Mouse (Mus musculus): ENCODE data around the gene Gpt2. TPM values are rescaled to one million over a fixed set of nuclear protein-coding genes. Genes with fewer than 3 reads are reported as not detected.

Gpt2 gene
- polyA plus RNA-seq, 1 experiment from 2014 or later: 31.5 TPM

DNA sequence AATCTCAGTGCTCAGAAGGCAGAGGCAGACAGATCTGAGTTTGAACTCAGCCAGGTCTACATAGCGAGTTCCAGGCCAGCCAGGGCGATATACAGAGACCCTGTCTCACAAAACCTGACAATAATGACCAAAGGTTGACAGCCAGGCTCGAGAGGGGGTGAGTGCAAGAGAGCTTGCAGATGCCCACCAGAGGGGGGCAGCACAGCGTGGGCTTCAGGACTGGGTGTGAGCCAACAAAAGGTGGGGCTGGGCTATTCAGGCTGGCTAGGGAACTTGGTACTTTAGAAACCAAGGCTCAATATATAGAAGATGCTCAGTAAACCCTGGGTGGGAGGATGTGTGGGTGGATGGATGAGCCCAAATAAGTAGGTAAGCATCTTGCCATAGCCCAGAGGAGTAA lies 16.3 kb downstream of the Gpt2 start:
- no peaks in the 10 kb centered on the region for H3K4me1 ChIP-seq
- no peak overlapping the region for H3K27ac ChIP-seq
- H3K36me3 ChIP-seq: peaks cover 85% of the 10 kb centered on the region
- no peaks in the 10 kb centered on the region for H3K27me3 ChIP-seq
- no peak overlapping the region for H3K4me3 ChIP-seq
- WGBS: 71% methylated on average over 4 of the region's 4 CpGs
- no peaks in the 10 kb centered on the region for H3K9me3 ChIP-seq
- no peak overlapping the region for H3K4me2 ChIP-seq
- H3K9ac ChIP-seq: no peak overlapping the region
- no peak for ATAC-seq (ENCODE audit: insufficient number of reproducible peaks, low FRiP score, low TSS enrichment, low read depth)

DNA sequence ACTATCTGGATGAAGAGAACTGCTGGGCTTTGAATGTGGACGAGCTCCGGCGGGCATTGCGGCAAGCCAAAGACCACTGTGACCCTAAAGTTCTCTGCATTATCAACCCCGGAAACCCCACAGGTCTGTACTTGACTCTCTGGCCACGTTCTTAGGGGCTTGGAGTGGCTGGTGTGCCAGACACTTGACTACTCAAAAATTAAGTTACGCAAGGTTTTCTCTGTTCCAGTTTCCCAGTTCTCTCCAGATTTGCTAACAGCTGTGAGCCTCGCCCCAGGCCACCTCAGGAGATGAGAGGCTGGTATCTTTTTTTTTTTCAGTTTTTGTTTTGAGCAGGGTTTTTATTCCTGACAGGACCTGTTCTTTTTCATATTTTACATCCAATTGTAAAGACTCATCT lies 19.9 kb downstream of the Gpt2 start:
- no peak for ATAC-seq (ENCODE audit: insufficient number of reproducible peaks, low FRiP score, low TSS enrichment, low read depth)
- Histone ChIP-seq H3K9ac (no peak overlapping the region), H3K27me3 (no peaks in the 10 kb centered on the region), H3K27ac (no peak overlapping the region), H3K36me3 (peaks cover 79% of the 10 kb centered on the region), H3K4me2 (no peak overlapping the region), H3K9me3 (no peaks in the 10 kb centered on the region), H3K4me3 (no peak overlapping the region), H3K4me1 (no peaks in the 10 kb centered on the region; the same call in 1 of the 2 replicates)
- WGBS: 87% methylated on average over 8 of the region's 8 CpGs

DNA sequence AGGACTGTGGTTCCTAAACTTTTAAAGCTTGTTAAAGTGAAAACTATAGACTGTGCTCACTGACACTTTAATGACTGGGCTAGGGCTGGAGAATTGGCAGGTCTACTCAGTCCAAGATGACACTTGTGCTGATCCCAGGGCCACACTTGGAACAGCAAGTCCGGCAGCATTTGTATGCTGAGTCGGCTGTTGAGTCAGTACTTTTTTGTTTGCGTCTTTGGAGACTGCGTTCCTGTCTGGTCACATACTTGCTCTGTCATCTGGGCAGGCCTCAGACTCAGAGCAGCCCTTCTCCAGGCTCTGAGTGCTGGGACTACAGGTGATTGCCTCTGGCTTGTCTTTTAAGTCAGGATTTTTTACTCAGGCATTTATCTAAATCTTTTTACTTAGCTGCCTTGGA lies 20.9 kb downstream of the Gpt2 start:
- no peak for ATAC-seq (ENCODE audit: insufficient number of reproducible peaks, low FRiP score, low TSS enrichment, low read depth)
- WGBS: 76% methylated on average over 4 of the region's 4 CpGs
- H3K4me2 ChIP-seq: no peak overlapping the region

DNA sequence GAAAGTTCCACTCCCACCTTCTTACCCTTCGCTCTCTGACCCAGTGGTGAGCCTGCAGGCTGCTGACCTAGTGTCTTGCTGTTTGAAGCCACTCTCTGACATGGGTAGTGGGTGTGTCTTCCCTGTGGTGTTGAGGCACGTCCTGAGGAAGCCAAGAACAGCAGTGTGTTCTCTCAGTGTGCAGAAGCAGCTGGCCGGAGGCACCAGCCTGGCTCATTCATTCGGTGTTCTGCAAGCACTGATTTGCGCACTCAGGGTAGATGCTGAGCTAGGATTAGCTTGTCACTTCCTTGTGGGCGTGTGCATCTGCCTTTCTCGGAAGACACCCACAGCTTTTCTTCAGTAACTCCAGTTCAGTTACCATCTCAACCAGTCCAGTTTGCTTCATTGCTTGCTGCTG lies 23.0 kb downstream of the Gpt2 start:
- no peaks in the 10 kb centered on the region for H3K9me3 ChIP-seq
- peaks cover 77% of the 10 kb centered on the region for H3K36me3 ChIP-seq
- no peak overlapping the region for H3K4me2 ChIP-seq
- ATAC-seq (ENCODE audit: insufficient number of reproducible peaks, low FRiP score, low TSS enrichment, low read depth): 0 out of 2 replicates have a peak, but pooled peaks have one; percentile 32
- no peaks in the 10 kb centered on the region for H3K27me3 ChIP-seq
- H3K27ac ChIP-seq: peak overlapping the region; percentile 18; the same call in 1 of the 2 replicates
- no peak overlapping the region for H3K4me3 ChIP-seq
- no peaks in the 10 kb centered on the region; the same call in 1 of the 2 replicates for H3K4me1 ChIP-seq
- H3K9ac ChIP-seq: no peak overlapping the region
- WGBS: 50% methylated on average over 7 of the region's 7 CpGs

More for the DNA sequence above, 20.9 kb downstream of the Gpt2 start:
- Histone ChIP-seq H3K9me3 (no peaks in the 10 kb centered on the region), H3K4me1 (no peaks in the 10 kb centered on the region; the same call in 1 of the 2 replicates), H3K27me3 (no peaks in the 10 kb centered on the region), H3K4me3 (no peak overlapping the region), H3K36me3 (peaks cover 82% of the 10 kb centered on the region), H3K27ac (0 out of 2 replicates have a peak overlapping the region, but pooled peaks have one; percentile 24), H3K9ac (no peak overlapping the region)

DNA sequence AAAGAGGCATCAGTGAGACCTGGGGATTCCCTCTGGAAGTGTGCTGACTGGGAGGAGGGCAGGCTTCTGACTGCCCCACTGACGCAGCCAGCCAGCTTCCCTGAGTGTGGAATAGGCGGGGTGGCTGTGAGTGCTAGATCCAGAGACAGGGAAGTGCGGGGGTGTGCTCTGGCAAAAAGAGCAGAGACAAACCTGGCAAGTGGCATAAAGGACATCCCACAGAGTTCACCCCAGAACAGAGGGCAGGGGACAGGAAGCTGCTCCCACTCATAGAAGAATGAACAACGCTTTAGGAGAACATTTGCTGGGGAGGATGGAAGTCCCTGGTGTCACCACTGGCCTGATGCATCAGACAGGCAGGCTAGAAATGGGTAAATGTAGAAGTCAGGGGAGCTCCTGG lies 25.0 kb downstream of the Gpt2 start:
- Histone ChIP-seq H3K9ac (no peak overlapping the region), H3K27ac (no peak overlapping the region), H3K4me3 (no peak overlapping the region), H3K9me3 (no peaks in the 10 kb centered on the region), H3K4me2 (no peak overlapping the region), H3K36me3 (peaks cover 80% of the 10 kb centered on the region), H3K4me1 (no peaks in the 10 kb centered on the region; the same call in 1 of the 2 replicates), H3K27me3 (no peaks in the 10 kb centered on the region)
- 75% methylated on average over 4 of the region's 4 CpGs for WGBS
- ATAC-seq (ENCODE audit: insufficient number of reproducible peaks, low FRiP score, low TSS enrichment, low read depth): no peak

DNA sequence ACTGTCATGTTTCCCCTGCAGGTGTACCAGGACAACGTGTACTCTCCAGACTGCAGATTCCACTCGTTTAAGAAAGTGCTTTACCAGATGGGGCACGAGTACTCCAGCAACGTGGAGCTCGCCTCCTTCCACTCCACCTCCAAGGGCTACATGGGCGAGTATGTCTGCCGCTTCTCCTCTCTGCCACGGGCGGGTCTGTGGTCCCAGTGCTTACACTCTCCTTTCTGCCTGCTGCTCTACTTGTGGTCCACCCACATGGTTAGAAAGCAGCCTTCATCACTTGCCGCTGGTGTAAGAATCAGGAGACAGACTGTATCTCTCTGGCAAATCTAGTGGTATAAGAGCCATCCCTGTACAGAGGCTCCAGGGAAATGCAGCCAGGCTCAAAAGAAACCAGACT lies 25.6 kb downstream of the Gpt2 start:
- 85% methylated on average over 10 of the region's 10 CpGs for WGBS
- Histone ChIP-seq H3K4me1 (no peaks in the 10 kb centered on the region; the same call in 1 of the 2 replicates), H3K4me2 (no peak overlapping the region), H3K27ac (no peak overlapping the region), H3K9me3 (no peaks in the 10 kb centered on the region), H3K27me3 (no peaks in the 10 kb centered on the region), H3K9ac (no peak overlapping the region), H3K36me3 (peaks cover 82% of the 10 kb centered on the region), H3K4me3 (no peak overlapping the region)
- ATAC-seq (ENCODE audit: insufficient number of reproducible peaks, low FRiP score, low TSS enrichment, low read depth): no peak

DNA sequence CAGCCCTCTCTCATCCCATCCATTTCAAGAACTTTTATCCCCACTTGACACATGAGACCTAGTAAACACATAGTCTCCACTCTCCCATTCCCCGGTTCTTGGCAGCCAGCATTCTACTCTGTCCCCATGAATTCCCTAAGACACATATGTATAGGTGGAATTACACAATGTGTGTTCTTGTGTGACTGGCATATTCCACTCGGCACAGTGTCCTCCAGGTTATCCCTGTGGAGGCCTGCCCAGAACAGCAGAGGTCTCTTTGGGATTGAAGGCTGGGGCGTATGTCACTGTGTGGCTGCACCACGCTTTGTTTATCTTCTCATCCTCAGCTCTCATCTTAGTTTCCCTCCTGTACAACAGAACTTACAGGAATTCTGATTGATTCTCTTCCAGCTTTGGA lies 28.2 kb downstream of the Gpt2 start:
- peaks cover 77% of the 10 kb centered on the region for H3K36me3 ChIP-seq
- no peak overlapping the region for H3K9ac ChIP-seq
- no peak overlapping the region for H3K4me3 ChIP-seq
- no peaks in the 10 kb centered on the region for H3K27me3 ChIP-seq
- no peaks in the 10 kb centered on the region for H3K9me3 ChIP-seq
- no peak for ATAC-seq (ENCODE audit: insufficient number of reproducible peaks, low FRiP score, low TSS enrichment, low read depth)
- 92% methylated on average over 4 of the region's 4 CpGs for WGBS
- H3K4me1 ChIP-seq: no peaks in the 10 kb centered on the region; the same call in 1 of the 2 replicates
- H3K27ac ChIP-seq: no peak overlapping the region
- H3K4me2 ChIP-seq: no peak overlapping the region

DNA sequence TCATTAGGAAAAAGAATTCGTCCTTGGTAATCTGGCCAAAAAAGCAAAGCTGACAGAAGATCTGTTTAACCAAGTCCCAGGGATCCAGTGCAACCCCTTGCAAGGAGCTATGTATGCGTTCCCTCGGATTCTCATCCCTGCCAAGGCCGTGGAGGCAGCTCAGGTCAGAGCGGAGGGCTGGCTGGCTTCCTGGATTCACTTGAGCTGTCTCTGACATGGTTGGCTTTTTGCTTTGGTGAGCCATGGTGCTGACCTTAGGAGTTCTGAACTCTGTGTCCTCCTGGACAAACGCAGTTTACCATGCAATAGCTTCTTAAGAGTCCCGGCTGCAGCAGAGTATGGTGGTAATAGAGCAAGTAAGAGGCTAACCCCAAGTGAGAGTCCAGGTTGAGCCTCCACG lies 29.0 kb downstream of the Gpt2 start:
- Histone ChIP-seq H3K27me3 (no peaks in the 10 kb centered on the region), H3K4me2 (no peak overlapping the region), H3K27ac (no peak overlapping the region), H3K4me3 (no peak overlapping the region), H3K9me3 (no peaks in the 10 kb centered on the region), H3K36me3 (peaks cover 70% of the 10 kb centered on the region), H3K9ac (no peak overlapping the region), H3K4me1 (no peaks in the 10 kb centered on the region)
- no peak for ATAC-seq (ENCODE audit: insufficient number of reproducible peaks, low FRiP score, low TSS enrichment, low read depth)
- 94% methylated on average over 8 of the region's 8 CpGs for WGBS

DNA sequence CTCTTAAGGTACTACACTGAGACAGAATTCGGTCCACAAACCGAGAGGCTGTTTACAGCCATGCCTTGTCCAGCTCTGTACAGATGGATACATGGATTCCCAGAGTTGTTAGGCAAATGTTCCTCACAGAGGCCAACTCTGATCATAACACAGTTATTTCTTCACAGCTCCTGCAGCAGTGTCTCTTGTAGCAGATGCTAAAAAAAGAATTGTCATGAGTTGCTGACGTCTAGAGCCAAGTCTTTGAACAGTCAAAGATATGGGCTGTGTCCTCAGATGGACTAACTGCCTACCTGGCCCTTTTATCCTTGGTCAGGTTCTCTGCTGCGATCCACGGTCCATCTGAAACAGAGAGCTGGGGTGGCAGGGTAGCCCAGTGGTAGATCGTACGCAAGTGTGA lies 31.7 kb downstream of the Gpt2 start:
- peaks cover 50% of the 10 kb centered on the region for H3K36me3 ChIP-seq

DNA sequence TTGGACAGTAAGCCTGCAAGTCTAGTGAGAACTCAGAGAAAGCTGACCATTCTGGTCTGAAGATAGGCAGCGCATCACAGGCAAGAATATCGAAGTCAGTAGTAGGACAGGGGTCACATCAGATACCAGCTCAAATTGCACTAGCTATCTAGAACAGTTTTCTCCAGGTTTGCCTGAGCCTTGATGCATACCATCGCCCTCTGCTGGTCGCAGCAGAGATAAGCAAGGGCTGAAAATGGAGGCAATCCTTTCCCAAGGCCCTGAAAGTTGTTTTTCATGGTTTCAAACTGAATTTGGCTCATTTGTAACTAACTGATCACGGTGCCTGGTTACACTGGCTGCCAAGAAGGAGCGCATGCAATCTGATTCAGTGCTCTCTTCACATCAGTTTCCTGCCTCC lies 33.7 kb downstream of the Gpt2 start:
- no peak overlapping the region for H3K9ac ChIP-seq
- H3K27me3 ChIP-seq: no peaks in the 10 kb centered on the region
- ATAC-seq (ENCODE audit: insufficient number of reproducible peaks, low FRiP score, low TSS enrichment, low read depth): no peak
- WGBS: 33% methylated on average over 6 of the region's 6 CpGs
- no peak overlapping the region for H3K4me3 ChIP-seq
- no peaks in the 10 kb centered on the region for H3K9me3 ChIP-seq
- H3K4me2 ChIP-seq: no peak overlapping the region
- H3K4me1 ChIP-seq: no peaks in the 10 kb centered on the region
- H3K36me3 ChIP-seq: peaks cover 34% of the 10 kb centered on the region
- H3K27ac ChIP-seq: no peak overlapping the region

More for the DNA sequence above, 31.7 kb downstream of the Gpt2 start:
- no peaks in the 10 kb centered on the region for H3K27me3 ChIP-seq
- no peak overlapping the region for H3K27ac ChIP-seq
- no peak overlapping the region for H3K9ac ChIP-seq
- H3K4me2 ChIP-seq: no peak overlapping the region
- no peaks in the 10 kb centered on the region for H3K9me3 ChIP-seq
- WGBS: 92% methylated on average over 7 of the region's 7 CpGs
- H3K4me1 ChIP-seq: no peaks in the 10 kb centered on the region
- ATAC-seq (ENCODE audit: insufficient number of reproducible peaks, low FRiP score, low TSS enrichment, low read depth): no peak
- H3K4me3 ChIP-seq: no peak overlapping the region

DNA sequence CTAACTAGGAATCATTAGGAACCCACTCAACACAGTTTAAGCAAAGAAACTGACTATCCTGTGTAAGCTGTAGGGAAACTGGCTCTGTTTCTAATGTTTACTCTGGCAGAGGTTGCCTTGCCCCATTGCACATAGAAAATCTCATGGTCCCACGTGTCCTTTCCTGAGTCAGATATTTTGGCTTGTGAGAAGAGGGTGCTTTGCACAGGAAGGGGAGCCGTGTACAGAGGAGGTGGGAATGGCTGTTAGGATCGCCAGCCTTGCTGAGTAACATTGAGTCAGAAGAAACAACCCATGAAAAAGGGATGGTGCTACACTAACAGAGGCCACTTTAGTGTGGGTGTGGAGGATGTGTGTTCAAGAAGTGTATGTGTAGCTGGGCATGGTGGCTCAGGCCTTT lies 36.6 kb downstream of the Gpt2 start:
- H3K4me3 ChIP-seq: no peak overlapping the region
- no peak overlapping the region for H3K27ac ChIP-seq
- H3K4me1 ChIP-seq: no peaks in the 10 kb centered on the region
- WGBS: 65% methylated on average over 3 of the region's 3 CpGs
- H3K4me2 ChIP-seq: no peak overlapping the region
- H3K36me3 ChIP-seq: peaks cover 5% of the 10 kb centered on the region
- H3K9me3 ChIP-seq: no peaks in the 10 kb centered on the region
- ATAC-seq (ENCODE audit: insufficient number of reproducible peaks, low FRiP score, low TSS enrichment, low read depth): no peak
- no peaks in the 10 kb centered on the region for H3K27me3 ChIP-seq
- H3K9ac ChIP-seq: no peak overlapping the region

DNA sequence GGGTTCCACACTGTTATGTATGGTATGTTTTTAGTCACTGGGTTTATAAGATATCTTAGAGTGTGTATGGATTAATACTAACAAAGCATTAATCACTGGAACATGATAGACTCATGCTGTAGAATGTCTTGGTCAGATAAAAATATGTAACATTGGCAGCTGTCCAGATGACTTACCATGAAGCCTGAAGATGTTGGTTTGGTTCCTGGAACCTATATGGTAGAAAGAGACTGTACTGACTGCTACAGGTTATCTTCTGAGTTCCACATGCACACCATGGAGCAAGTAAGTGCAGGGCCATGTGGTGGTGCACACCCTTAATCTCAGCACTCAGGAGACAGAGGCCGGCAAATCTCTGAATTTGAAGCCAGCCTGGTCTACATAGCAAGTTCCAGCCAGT lies 38.3 kb downstream of the Gpt2 start:
- no peak overlapping the region for H3K4me3 ChIP-seq
- no peak overlapping the region for H3K27ac ChIP-seq
- no peak overlapping the region for H3K4me2 ChIP-seq
- no peaks in the 10 kb centered on the region for H3K27me3 ChIP-seq
- no peaks in the 10 kb centered on the region for H3K9me3 ChIP-seq
- no peaks in the 10 kb centered on the region for H3K4me1 ChIP-seq
- H3K9ac ChIP-seq: no peak overlapping the region
- H3K36me3 ChIP-seq: peaks cover 14% of the 10 kb centered on the region
- no peak for ATAC-seq (ENCODE audit: insufficient number of reproducible peaks, low FRiP score, low TSS enrichment, low read depth)
- WGBS: 85% methylated on average over 1 of the region's 1 CpGs

DNA sequence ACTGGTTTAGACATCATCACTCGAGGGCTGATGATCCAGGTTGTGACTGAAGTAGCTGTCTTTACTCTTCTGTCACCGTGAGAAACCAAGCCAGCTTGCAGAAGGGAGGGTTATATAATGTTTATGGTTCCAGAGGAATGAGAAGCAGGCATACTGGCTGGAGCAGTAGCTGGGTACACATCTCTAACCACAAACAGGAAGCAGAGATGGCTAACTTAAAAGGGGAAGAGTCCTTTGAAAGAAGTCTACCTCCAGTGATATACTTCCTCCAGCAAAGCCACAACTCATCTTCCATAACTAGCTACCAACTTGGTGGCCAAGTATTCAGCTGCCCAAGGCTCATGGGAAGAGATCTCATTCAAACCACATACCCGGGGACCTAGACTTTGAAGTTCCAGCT lies 39.1 kb downstream of the Gpt2 start:
- H3K4me2 ChIP-seq: no peak overlapping the region
- 73% methylated on average over 3 of the region's 3 CpGs for WGBS
- H3K27me3 ChIP-seq: no peaks in the 10 kb centered on the region
- no peaks in the 10 kb centered on the region for H3K4me1 ChIP-seq
- H3K36me3 ChIP-seq: peaks cover 20% of the 10 kb centered on the region
- H3K4me3 ChIP-seq: no peak overlapping the region
- H3K9me3 ChIP-seq: no peaks in the 10 kb centered on the region
- H3K27ac ChIP-seq: no peak overlapping the region
- ATAC-seq (ENCODE audit: insufficient number of reproducible peaks, low FRiP score, low TSS enrichment, low read depth): no peak
- no peak overlapping the region for H3K9ac ChIP-seq
